Mouse (Mus musculus): ENCODE results near the gene Lipc. TPM values are rescaled to one million over a fixed set of nuclear protein-coding genes. Genes with fewer than 3 reads are reported as not detected.
A peak's percentile ranks its signal among the peaks of the same experiment; 100 is the strongest.

The Lipc gene
- not detected in 2 replicates for polyA plus RNA-seq (2015; fragmentation: Nextera tagmentation; extraction: Ambion mirVana)

DNA sequence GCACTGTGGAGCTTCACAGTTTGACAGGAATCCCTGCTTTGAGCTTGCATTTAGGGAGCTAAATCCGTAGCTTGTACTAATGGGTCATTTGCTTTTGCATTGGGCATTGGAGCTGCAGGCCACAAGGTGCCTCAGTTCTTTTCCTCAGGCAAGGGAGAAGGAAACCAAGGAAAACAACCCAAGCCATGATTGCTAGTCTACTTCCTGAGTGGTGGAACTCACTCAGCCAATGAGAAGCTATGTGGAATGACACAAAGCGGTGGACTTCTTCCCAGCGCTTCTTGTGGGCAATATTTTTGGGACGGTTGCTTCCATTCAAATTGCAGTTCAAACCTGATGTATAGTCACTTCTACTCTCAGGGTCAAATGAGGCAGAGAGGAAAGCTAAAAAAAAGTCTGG lies at the start of gene Lipc:
Gene Lipc (minus strand): TSS at position 101 of the 400 bp plus-strand sequence.
- Histone ChIP-seq H3K36me3 (no peaks in the 10 kb centered on the region), H3K9me3 (no peaks in the 10 kb centered on the region), H3K9ac (replicated peaks) (no peak within 1 kb of the TSS), H3K4me1 (no peaks in the 10 kb centered on the region), H3K4me2 (replicated peaks) (no peak within 1 kb of the TSS), H3K27ac (replicated peaks) (no peak within 1 kb of the TSS), H3K27me3 (no peaks in the 10 kb centered on the region), H3K4me3 (no peak within 1 kb of the TSS)
- 88% methylated on average over 4 of the region's 4 CpGs for WGBS
- no peak for ATAC-seq (replicated peaks)

DNA sequence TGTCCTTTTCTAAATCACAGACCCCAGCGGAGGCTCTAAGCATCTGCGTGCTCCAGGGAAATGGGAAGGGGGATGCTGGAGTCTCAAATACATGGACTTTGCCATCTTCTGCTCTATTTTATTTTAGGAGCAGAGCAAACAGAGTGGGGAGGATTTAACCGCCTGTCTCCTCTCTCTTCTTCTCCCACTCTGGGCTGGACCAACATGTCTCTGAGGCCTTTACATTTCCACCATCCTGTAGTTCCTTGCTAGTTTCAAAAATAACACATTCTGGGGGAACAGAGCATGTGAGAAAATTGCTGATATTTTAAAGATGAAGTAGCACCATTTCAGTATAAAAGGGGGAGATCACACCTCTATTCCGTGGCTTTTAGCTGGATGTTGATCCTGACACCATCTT lies 47.1 kb upstream of the Lipc start:
- H3K27me3 ChIP-seq = no peaks in the 10 kb centered on the region
- H3K27ac ChIP-seq (replicated peaks) = no peak overlapping the region
- H3K4me1 ChIP-seq = no peaks in the 10 kb centered on the region
- no peaks in the 10 kb centered on the region for H3K9me3 ChIP-seq
- H3K4me2 ChIP-seq (replicated peaks) = no peak overlapping the region
- no peak for ATAC-seq (replicated peaks)
- no peak overlapping the region for H3K9ac ChIP-seq (replicated peaks)
- H3K4me3 ChIP-seq = no peak overlapping the region
- 80% methylated on average over 4 of the region's 4 CpGs for WGBS
- no peaks in the 10 kb centered on the region for H3K36me3 ChIP-seq

DNA sequence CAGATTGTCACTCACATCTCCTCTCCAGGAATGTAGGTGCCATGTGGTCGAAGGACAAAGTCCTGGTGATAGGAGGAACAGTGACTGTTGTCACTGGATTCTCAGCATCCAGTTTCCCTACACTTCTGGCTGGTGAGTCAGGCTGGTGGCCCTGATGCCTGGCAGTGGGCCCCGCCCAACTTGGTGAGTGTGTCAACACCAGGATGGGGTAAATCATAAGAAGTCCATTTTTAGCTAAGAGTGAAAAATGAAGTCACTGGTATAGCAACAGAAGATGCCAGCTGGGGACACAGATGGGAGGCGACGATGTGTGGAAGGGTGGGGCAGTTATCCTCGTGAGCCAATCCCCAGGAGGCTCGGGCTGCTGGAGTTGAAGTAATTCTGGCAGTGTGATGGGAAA lies 46.7 kb upstream of the Lipc start:
- H3K36me3 ChIP-seq = no peaks in the 10 kb centered on the region
- no peak overlapping the region for H3K4me2 ChIP-seq (replicated peaks)
- peak; percentile 46; the same call in 1 of the 2 replicates for ATAC-seq (replicated peaks)
- no peak overlapping the region for H3K9ac ChIP-seq (replicated peaks)
- no peaks in the 10 kb centered on the region for H3K9me3 ChIP-seq
- no peaks in the 10 kb centered on the region for H3K4me1 ChIP-seq
- H3K27me3 ChIP-seq = no peaks in the 10 kb centered on the region
- whole genome bisulfite sequencing = 61% methylated on average over 6 of the region's 6 CpGs
- no peak overlapping the region for H3K27ac ChIP-seq (replicated peaks)
- H3K4me3 ChIP-seq = no peak overlapping the region

DNA sequence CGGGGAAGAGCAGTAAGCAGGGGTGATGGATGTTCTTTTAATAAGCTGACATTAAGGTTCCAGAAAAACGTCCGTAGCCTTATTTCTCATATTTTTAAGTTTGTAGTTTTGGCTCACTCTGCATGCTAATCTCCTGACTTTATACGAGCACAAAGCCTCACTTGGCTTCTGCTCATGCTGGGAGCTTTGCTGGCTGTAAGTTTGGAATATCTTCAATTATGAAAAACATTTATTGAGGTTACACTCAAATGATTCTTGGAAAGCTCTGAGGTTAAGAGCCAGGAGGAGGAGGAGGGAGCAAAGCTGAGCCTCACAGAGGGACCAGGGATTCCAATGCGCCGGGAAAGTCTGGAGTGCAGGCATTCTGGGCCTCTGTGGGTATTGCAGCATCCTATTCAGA lies 41.3 kb upstream of the Lipc start:
- no peak for ATAC-seq (replicated peaks)
- H3K9ac ChIP-seq (replicated peaks) = no peak overlapping the region
- no peak overlapping the region for H3K27ac ChIP-seq (replicated peaks)
- H3K36me3 ChIP-seq = no peaks in the 10 kb centered on the region
- no peak overlapping the region for H3K4me3 ChIP-seq
- 67% methylated on average over 6 of the region's 6 CpGs for WGBS
- no peaks in the 10 kb centered on the region for H3K9me3 ChIP-seq
- H3K27me3 ChIP-seq = no peaks in the 10 kb centered on the region
- no peak overlapping the region for H3K4me2 ChIP-seq (replicated peaks)
- H3K4me1 ChIP-seq = no peaks in the 10 kb centered on the region

DNA sequence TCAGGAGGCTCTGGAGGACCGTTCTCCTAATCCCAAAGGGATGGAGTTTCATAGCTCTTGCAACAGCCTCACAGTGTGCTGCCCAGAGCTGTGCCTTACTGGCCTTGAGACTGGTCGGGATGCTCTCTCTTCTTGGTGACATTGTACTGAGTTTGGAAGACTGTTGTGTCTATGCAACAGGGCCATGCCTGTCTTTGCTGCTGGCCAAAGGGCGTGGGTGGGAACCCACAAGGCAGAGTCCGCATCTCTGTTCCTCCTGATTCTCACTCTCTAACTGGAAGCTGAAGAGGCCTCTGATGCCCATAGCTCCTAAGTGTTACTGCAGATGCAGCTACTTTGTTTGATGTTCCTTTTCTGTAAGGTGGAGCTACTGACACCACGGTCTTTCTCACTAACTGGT lies 39.4 kb upstream of the Lipc start:
- Histone ChIP-seq H3K27me3 (no peaks in the 10 kb centered on the region), H3K27ac (replicated peaks) (no peak overlapping the region), H3K9me3 (no peaks in the 10 kb centered on the region), H3K9ac (replicated peaks) (no peak overlapping the region), H3K4me2 (replicated peaks) (no peak overlapping the region), H3K4me1 (no peaks in the 10 kb centered on the region), H3K36me3 (no peaks in the 10 kb centered on the region), H3K4me3 (no peak overlapping the region)
- ATAC-seq (replicated peaks) = no peak
- 89% methylated on average over 5 of the region's 5 CpGs for WGBS

DNA sequence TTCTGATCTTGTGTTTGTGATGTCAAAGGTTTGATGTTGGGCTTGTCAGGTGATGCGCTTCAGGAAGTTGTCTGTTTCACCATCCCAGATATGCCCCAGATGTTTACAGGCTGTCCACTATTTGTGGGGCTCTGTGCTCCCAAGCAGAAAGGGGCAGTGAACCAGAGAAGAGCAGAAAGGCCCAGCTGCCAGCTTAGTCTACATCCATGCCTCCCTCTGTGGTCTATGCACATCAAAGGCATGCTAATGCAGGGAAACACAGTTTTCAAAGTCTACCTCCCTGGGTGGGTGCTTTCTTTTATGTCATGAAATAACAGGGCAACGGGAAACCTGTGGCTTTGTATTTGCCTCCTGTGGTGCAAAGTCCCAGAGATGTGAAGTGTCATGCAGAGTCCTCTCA lies 35.2 kb upstream of the Lipc start:
- ATAC-seq (replicated peaks) = no peak
- Histone ChIP-seq H3K9ac (replicated peaks) (no peak overlapping the region), H3K9me3 (no peaks in the 10 kb centered on the region), H3K4me2 (replicated peaks) (no peak overlapping the region), H3K4me1 (no peaks in the 10 kb centered on the region), H3K27ac (replicated peaks) (no peak overlapping the region), H3K27me3 (no peaks in the 10 kb centered on the region), H3K36me3 (no peaks in the 10 kb centered on the region), H3K4me3 (no peak overlapping the region)
- 35% methylated on average over 2 of the region's 2 CpGs for WGBS

DNA sequence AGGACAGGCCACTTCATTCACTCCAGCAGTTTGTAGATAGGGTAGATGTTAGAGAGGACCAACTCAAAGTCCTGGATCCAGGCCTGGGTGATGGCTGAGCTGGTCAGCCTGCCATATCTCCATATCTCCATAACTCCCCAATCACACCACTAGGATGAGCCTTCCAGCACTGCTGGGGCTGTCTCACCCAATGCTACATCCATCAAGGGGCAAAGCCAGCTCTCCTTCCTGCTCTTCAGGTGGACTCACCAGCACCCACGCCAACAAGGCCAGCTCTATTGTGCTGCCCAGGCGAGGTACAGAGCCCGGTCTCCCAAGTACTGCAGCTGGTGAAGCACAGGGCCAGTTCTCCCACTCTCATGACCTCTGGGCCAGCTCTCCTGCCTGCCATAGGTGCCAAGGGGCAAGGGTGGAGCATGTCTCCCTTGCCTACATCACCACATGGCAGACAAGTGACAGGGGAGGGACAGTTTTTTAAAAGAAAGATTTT lies 31.0 kb upstream of the Lipc start:
- Histone ChIP-seq H3K4me2 (replicated peaks) (no peak overlapping the region), H3K4me1 (no peaks in the 10 kb centered on the region), H3K9me3 (no peaks in the 10 kb centered on the region), H3K4me3 (no peak overlapping the region), H3K27ac (replicated peaks) (no peak overlapping the region), H3K27me3 (no peaks in the 10 kb centered on the region), H3K36me3 (no peaks in the 10 kb centered on the region), H3K9ac (replicated peaks) (no peak overlapping the region)
- no peak for ATAC-seq (replicated peaks)
- 92% methylated on average over 3 of the region's 3 CpGs for WGBS

DNA sequence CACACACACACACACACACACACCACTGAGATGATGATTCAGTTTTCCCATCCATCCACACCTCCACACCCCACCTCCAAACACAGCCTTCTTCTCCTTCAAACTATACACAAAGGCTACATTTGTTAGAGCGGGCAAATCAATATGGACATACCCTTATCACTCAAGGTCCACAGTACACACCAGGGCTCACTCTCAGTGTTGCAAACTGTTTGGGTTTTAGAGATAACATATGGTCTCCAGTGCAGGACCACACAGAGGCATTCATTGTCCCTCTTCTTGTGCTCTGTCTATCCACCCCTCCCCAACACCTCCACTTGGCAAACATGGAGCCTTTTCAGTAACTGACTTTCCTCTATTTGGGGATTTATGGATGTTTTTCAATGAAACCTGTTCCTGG lies 29.7 kb upstream of the Lipc start:
- ATAC-seq (replicated peaks) = no peak
- H3K36me3 ChIP-seq = no peaks in the 10 kb centered on the region
- no peaks in the 10 kb centered on the region for H3K9me3 ChIP-seq
- H3K27ac ChIP-seq (replicated peaks) = no peak overlapping the region
- WGBS = 97% methylated on average over 1 of the region's 1 CpGs
- H3K27me3 ChIP-seq = no peaks in the 10 kb centered on the region
- H3K4me1 ChIP-seq = no peaks in the 10 kb centered on the region
- no peak overlapping the region for H3K4me2 ChIP-seq (replicated peaks)
- no peak overlapping the region for H3K4me3 ChIP-seq
- no peak overlapping the region for H3K9ac ChIP-seq (replicated peaks)

DNA sequence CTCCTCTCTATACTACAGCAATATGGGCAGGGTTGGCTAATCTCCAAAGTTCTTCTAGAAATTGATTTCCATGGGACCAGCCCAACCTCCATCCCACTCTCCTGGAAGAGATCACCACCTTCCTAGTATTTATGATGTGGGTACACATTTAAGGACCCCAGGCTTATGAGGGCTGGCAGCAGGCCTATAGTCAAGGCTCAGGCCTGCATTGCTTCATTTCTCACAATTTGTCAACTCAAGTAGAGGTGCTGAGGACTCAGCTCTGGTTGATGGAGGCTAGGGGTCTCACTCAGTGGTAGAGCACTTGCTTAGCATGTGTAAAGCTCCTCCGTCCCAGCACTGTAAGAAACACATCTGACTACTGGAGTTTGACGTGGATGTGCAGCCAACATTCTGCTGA lies 27.6 kb upstream of the Lipc start:
- WGBS = 97% methylated on average over 2 of the region's 2 CpGs
- no peak overlapping the region for H3K4me3 ChIP-seq

DNA sequence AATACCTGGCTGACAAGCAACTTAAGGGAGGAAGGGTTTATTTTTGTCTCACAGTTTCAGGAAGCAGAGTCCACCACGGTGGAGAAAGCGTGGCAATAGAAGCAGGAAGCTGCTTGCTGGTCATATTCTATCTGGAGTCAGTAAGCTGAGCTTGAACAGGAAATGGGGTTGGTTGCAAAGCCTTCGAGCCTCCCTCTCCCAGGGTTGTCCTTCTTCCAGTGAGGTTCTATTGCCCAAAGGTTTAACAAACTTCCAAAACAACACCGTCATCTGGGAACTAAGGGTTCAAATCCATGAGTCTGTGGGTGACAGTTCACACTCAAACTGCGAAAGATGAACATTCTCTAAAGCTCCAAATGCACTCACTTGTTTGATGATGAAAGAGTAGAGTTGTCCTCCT lies 27.1 kb upstream of the Lipc start:
- no peaks in the 10 kb centered on the region for H3K27me3 ChIP-seq
- H3K4me3 ChIP-seq = no peak overlapping the region
- no peak for ATAC-seq (replicated peaks)
- no peak overlapping the region for H3K27ac ChIP-seq (replicated peaks)
- no peak overlapping the region for H3K4me2 ChIP-seq (replicated peaks)
- H3K9me3 ChIP-seq = no peaks in the 10 kb centered on the region
- no peaks in the 10 kb centered on the region for H3K36me3 ChIP-seq
- 88% methylated on average over 5 of the region's 5 CpGs for WGBS
- no peaks in the 10 kb centered on the region for H3K4me1 ChIP-seq
- no peak overlapping the region for H3K9ac ChIP-seq (replicated peaks)

More for the DNA sequence above, 27.6 kb upstream of the Lipc start:
- no peak overlapping the region for H3K27ac ChIP-seq (replicated peaks)
- no peaks in the 10 kb centered on the region for H3K9me3 ChIP-seq
- no peaks in the 10 kb centered on the region for H3K27me3 ChIP-seq
- H3K9ac ChIP-seq (replicated peaks) = no peak overlapping the region
- no peak overlapping the region for H3K4me2 ChIP-seq (replicated peaks)
- no peak for ATAC-seq (replicated peaks)
- H3K4me1 ChIP-seq = no peaks in the 10 kb centered on the region
- no peaks in the 10 kb centered on the region for H3K36me3 ChIP-seq

DNA sequence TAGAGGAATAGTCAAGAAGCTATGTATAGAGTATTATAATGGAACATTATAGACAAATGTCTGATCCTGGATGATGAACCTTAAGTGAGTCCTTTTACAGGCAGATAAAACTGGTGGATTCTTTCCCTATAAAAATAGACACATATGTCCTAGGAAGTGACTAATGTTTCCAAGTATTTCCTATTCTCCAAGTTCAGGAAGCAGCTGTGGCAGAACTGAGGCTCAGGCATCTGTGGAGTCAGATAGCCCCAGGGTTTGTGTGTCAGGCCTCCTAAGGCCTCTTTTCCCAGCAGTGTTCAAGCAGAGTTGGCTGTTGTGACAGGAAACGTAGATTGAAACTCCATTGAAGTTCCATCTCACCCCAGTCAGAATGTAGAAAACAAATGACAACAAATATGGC lies 25.4 kb upstream of the Lipc start:
- Histone ChIP-seq H3K9me3 (no peaks in the 10 kb centered on the region), H3K27me3 (no peaks in the 10 kb centered on the region), H3K4me3 (no peak overlapping the region), H3K9ac (replicated peaks) (no peak overlapping the region), H3K36me3 (no peaks in the 10 kb centered on the region), H3K27ac (replicated peaks) (no peak overlapping the region), H3K4me2 (replicated peaks) (no peak overlapping the region), H3K4me1 (no peaks in the 10 kb centered on the region)
- 64% methylated on average over 1 of the region's 1 CpGs for WGBS
- ATAC-seq (replicated peaks) = no peak

DNA sequence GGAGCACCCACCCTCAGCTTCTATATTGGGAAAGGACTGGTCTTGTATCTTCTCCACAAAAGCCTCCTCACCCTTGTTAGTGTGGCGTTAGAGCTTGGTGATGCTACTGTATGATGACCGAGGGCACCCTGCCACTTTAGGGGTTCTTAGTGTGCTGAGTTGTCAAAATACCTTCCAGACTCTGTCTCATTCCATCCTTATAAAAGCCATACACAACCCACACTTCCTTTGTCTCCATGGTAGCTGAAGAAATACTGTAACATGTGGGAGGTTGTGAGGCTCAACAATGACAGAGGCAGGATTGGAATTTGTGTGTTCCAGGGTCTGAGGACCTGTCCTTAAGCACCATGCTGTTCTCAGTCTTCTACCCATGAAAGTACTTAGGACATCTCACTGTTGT lies 23.9 kb upstream of the Lipc start:
- H3K9me3 ChIP-seq = no peaks in the 10 kb centered on the region
- WGBS = 86% methylated on average over 2 of the region's 2 CpGs
- no peak overlapping the region for H3K4me3 ChIP-seq
- no peak overlapping the region for H3K27ac ChIP-seq (replicated peaks)
- H3K4me1 ChIP-seq = no peaks in the 10 kb centered on the region
- no peak overlapping the region for H3K9ac ChIP-seq (replicated peaks)
- no peak overlapping the region for H3K4me2 ChIP-seq (replicated peaks)
- ATAC-seq (replicated peaks) = no peak
- H3K36me3 ChIP-seq = no peaks in the 10 kb centered on the region
- H3K27me3 ChIP-seq = no peaks in the 10 kb centered on the region

DNA sequence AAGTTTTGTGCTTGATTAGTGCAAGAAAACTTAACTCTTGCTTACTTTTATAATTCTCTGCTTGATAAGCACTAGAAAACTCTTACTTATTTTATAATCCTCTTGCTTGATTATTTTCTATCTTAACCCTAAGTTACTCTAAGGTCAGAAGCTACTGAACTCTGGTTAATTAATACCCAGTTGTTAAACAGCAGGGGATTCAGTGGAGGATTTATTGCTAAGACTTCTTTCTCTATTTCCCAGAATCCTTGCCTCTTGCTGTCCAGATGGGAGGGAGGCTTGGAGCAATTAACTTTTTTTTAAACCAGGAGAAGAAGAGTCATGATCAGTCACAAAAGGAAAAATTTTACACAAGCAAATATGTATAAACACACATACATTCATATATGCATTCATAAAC lies 21.3 kb upstream of the Lipc start:
- Histone ChIP-seq H3K9me3 (no peaks in the 10 kb centered on the region), H3K27me3 (no peaks in the 10 kb centered on the region), H3K4me1 (no peaks in the 10 kb centered on the region), H3K36me3 (no peaks in the 10 kb centered on the region), H3K9ac (replicated peaks) (no peak overlapping the region), H3K4me2 (replicated peaks) (no peak overlapping the region), H3K4me3 (no peak overlapping the region), H3K27ac (replicated peaks) (no peak overlapping the region)
- ATAC-seq (replicated peaks) = no peak
